Mouse (Mus musculus): Measurements from ENCODE around the gene Lrrc47. TPM values are rescaled to one million over a fixed set of nuclear protein-coding genes. Genes with fewer than 3 reads are reported as not detected.

Gene Lrrc47
- 35.7 TPM for polyA plus RNA-seq (2015; fragmentation: Illumina TruSeq; extraction: RNeasy Lipid Tissue Mini Kit (QIAGEN cat#74804); ENCODE audit: insufficient read depth, low replicate concordance)

GRCm38 (mm10) chr4:154011646-154012089 lies at the start of gene Lrrc47:
Lrrc47 (plus strand) TSS chr4:154011731.

GRCm38 (mm10) chr4:153974431-153975291 lies 36.9 kb upstream of the Lrrc47 start, which contains the start of the genes Dffb and Cep104:
Dffb (minus strand) TSS chr4:153975126.
Cep104 (plus strand) TSS chr4:153975194.

GRCm38 (mm10) chr4:154025641-154026440 lies 14.3 kb downstream of the Lrrc47 start, which contains the start of gene Smim1:
Smim1 (minus strand) TSS chr4:154026230.

GRCm38 (mm10) chr4:154042577-154042976 lies 31.0 kb downstream of the Lrrc47 start, which contains the start of gene Ccdc27:
Ccdc27 (minus strand) TSS chr4:154042677.

Other genes with a start within 250 kb of the Lrrc47 start
- 20.9 TPM for gene A430005L14Rik, start 54.5 kb upstream of the Lrrc47 start, polyA plus RNA-seq (2015; fragmentation: Illumina TruSeq; extraction: RNeasy Lipid Tissue Mini Kit (QIAGEN cat#74804); ENCODE audit: insufficient read depth, low replicate concordance)
- gene Dffb, start 36.6 kb upstream of the Lrrc47 start, polyA plus RNA-seq (2015; fragmentation: Illumina TruSeq; extraction: RNeasy Lipid Tissue Mini Kit (QIAGEN cat#74804); ENCODE audit: insufficient read depth, low replicate concordance), result 18.7 TPM
- 10.6 TPM for gene Cep104, start 36.5 kb upstream of the Lrrc47 start, polyA plus RNA-seq (2015; fragmentation: Illumina TruSeq; extraction: RNeasy Lipid Tissue Mini Kit (QIAGEN cat#74804); ENCODE audit: insufficient read depth, low replicate concordance)
- 3.0 TPM for gene Smim1, start 14.5 kb downstream of the Lrrc47 start, polyA plus RNA-seq (2015; fragmentation: Illumina TruSeq; extraction: RNeasy Lipid Tissue Mini Kit (QIAGEN cat#74804); ENCODE audit: insufficient read depth, low replicate concordance)
- not detected for gene Ccdc27, start 30.9 kb downstream of the Lrrc47 start, polyA plus RNA-seq (2015; fragmentation: Illumina TruSeq; extraction: RNeasy Lipid Tissue Mini Kit (QIAGEN cat#74804); ENCODE audit: insufficient read depth, low replicate concordance)
- gene Trp73, start 128.5 kb downstream of the Lrrc47 start, polyA plus RNA-seq (2015; fragmentation: Illumina TruSeq; extraction: RNeasy Lipid Tissue Mini Kit (QIAGEN cat#74804); ENCODE audit: insufficient read depth, low replicate concordance), result 0.04 TPM
- 7.3 TPM for gene Wrap73, start 130.6 kb downstream of the Lrrc47 start, polyA plus RNA-seq (2015; fragmentation: Illumina TruSeq; extraction: RNeasy Lipid Tissue Mini Kit (QIAGEN cat#74804); ENCODE audit: insufficient read depth, low replicate concordance)
- 133 TPM for gene Tprgl, start 148.9 kb downstream of the Lrrc47 start, polyA plus RNA-seq (2015; fragmentation: Illumina TruSeq; extraction: RNeasy Lipid Tissue Mini Kit (QIAGEN cat#74804); ENCODE audit: insufficient read depth, low replicate concordance)
- 1.4 TPM for gene Megf6, start 159.0 kb downstream of the Lrrc47 start, polyA plus RNA-seq (2015; fragmentation: Illumina TruSeq; extraction: RNeasy Lipid Tissue Mini Kit (QIAGEN cat#74804); ENCODE audit: insufficient read depth, low replicate concordance)

Measured in spleen, adult 10 weeks (tissue).